In the genomic region with DNA sequence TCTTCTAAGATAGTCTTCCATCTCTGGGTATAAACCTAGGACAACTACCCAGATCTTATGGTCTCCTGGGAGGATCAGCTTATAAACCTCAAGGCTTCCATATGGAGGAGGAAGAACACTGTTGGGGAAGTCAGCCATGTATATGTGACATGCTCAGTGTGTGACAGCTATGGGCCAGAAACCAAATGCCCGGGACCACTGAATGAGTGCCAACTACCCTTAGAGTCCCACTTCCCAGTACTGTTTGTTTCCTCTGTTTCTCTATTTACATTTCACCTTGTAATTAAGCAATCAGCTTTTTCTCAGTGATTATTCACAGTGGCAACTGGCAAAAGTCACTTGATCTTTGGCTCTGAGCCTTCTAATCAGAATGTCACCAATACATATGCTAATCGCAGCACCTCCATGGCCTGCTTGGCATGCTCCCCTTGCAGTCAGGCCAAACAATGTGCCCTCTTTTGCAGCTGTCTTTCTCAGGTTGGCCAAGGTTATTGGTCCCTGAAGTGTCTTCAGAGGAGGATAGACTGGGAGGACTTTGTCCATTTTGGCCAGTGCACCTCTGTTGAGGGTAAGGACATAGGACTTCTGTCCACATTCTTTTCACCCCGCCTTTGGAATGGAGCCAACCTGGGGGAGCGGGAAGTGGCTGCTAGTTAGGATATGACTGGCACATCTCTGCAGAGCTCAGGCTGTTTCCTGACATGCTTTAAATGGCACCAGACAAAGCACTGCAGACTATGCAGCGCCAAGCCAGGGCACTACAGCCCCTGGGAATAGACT, we compare ENCODE assay signal across 16 mouse cellular contexts. TPM values are rescaled to one million over a fixed set of nuclear protein-coding genes. Genes with fewer than 3 reads are reported as not detected.
DNase-seq lines count a peak whose midpoint lies in the region; ATAC-seq and TF ChIP-seq lines count a peak whose summit lies in the region.
"Had no signal": no experiment of that assay in that cellular context is flagged by ENCODE, and none has a peak within 500 bp of the region (broad histone marks: within the 10 kb centered on the region; RNA-seq: fewer than 3 reads in every experiment).

No protein-coding gene starts in this region.

- intact Hi-C loops in gastrocnemius, adult 2 months (cut with DNase I): no loop called here

- TF ChIP-seq CTCF in gastrocnemius, adult 2 months (IDR thresholded peaks at IDR 0.05): no peak
- no peak for TF ChIP-seq CTCF in lung, embryonic 14.5 days (IDR thresholded peaks at IDR 0.05; ENCODE audit: low read depth)
- no peak for TF ChIP-seq CTCF in lung, postnatal 0 days (IDR thresholded peaks at IDR 0.05)
- TF ChIP-seq CTCF in thymus, adult 2 months (IDR thresholded peaks at IDR 0.05; ENCODE audit: borderline replicate concordance, control insufficient read depth, extremely low read depth, insufficient read depth, low read length, poor library complexity): no peak

- no peak overlapping the region for H3K4me2 ChIP-seq in lung, embryonic 14.5 days
- no peak overlapping the region for H3K4me2 ChIP-seq in lung, postnatal 0 days (replicated peaks; ENCODE audit: low read depth, low read length)
- H3K4me2 ChIP-seq in hindbrain, embryonic 14.5 days (replicated peaks): no peak overlapping the region

- no peaks in the 10 kb centered on the region for H3K9me3 ChIP-seq in lung, embryonic 14.5 days (ENCODE audit: low read depth, low read length)
- H3K9me3 ChIP-seq in lung, postnatal 0 days (ENCODE audit: low read length): no peaks in the 10 kb centered on the region
- H3K9me3 ChIP-seq in hindbrain, embryonic 14.5 days (ENCODE audit: control insufficient read depth, low read length): no peaks in the 10 kb centered on the region

- no peak overlapping the region for H3K9ac ChIP-seq in lung, embryonic 14.5 days
- H3K9ac ChIP-seq in lung, postnatal 0 days (replicated peaks; ENCODE audit: low read depth): no peak overlapping the region
- H3K9ac ChIP-seq in hindbrain, embryonic 14.5 days: no peak overlapping the region

- DNase-seq in gastrocnemius, adult 2 months: peak; percentile 14
- no peak for DNase-seq in gastrocnemius, postnatal 4 days (ENCODE audit: low spot score in 2 of 2)
- peak; percentile 2 for DNase-seq in lung, embryonic 14.5 days
- DNase-seq in lung, postnatal 0 days (ENCODE audit: low spot score): no peak
- peak; percentile 29 for DNase-seq in 416B (ENCODE audit: low read depth)
- DNase-seq in hindbrain, embryonic 14.5 days (ENCODE audit: low spot score): peak; percentile 52
- DNase-seq in thymus, adult 2 months: no peak
- no peak for DNase-seq in adrenal gland, postnatal 36 days
- DNase-seq: adrenal gland, adult 8-10 months; liver; thymus, postnatal 36 days had no signal

- no peaks in the 10 kb centered on the region for H3K27me3 ChIP-seq in lung, embryonic 14.5 days (ENCODE audit: insufficient read depth, low read length)
- no peaks in the 10 kb centered on the region for H3K27me3 ChIP-seq in lung, postnatal 0 days (replicated peaks; ENCODE audit: insufficient read depth, low read length)
- H3K27me3 ChIP-seq in hindbrain, embryonic 14.5 days (ENCODE audit: control insufficient read depth, insufficient read depth, low read length): no peaks in the 10 kb centered on the region
- H3K27me3 ChIP-seq in thymus, adult 2 months (ENCODE audit: control insufficient read depth, insufficient read depth, low read length): no peaks in the 10 kb centered on the region

- no peak for TF ChIP-seq POLR2A in thymus, adult 2 months (IDR thresholded peaks at IDR 0.05; ENCODE audit: control insufficient read depth, extremely low read depth, insufficient read depth, low read length, poor library complexity)

- no peak for TF ChIP-seq EP300 in lung, postnatal 0 days (IDR thresholded peaks at IDR 0.05)

- no peak overlapping the region for H3K27ac ChIP-seq in gastrocnemius, adult 2 months
- H3K27ac ChIP-seq in lung, embryonic 14.5 days (ENCODE audit: low read depth): no peak overlapping the region
- H3K27ac ChIP-seq in lung, postnatal 0 days (ENCODE audit: low read length): no peak overlapping the region
- no peak overlapping the region for H3K27ac ChIP-seq in hindbrain, embryonic 14.5 days
- H3K27ac ChIP-seq in thymus, adult 2 months (ENCODE audit: control insufficient read depth, insufficient read depth, low read length): no peak overlapping the region

- ATAC-seq in lung, embryonic 14.5 days (ENCODE audit: insufficient read depth): no peak; the same call in 1 of the 2 replicates
- no peak for ATAC-seq in lung, postnatal 0 days
- ATAC-seq in hindbrain, embryonic 14.5 days (ENCODE audit: low FRiP score): peak; percentile 88; the same call in 1 of the 2 replicates
- ATAC-seq: CD4-positive, CD25-positive, alpha-beta regulatory T cell, adult 4 months; intestine, embryonic 16.5 days; Patski had no signal

- H3K4me1 ChIP-seq in lung, embryonic 14.5 days (ENCODE audit: insufficient read depth): no peaks in the 10 kb centered on the region
- no peaks in the 10 kb centered on the region for H3K4me1 ChIP-seq in lung, postnatal 0 days (ENCODE audit: insufficient read depth, low read depth, low read length)
- no peaks in the 10 kb centered on the region for H3K4me1 ChIP-seq in hindbrain, embryonic 14.5 days (replicated peaks; ENCODE audit: control insufficient read depth, insufficient read depth, low read length)
- no peaks in the 10 kb centered on the region for H3K4me1 ChIP-seq in thymus, adult 2 months (replicated peaks; ENCODE audit: control insufficient read depth, insufficient read depth, low read length)

- no peak overlapping the region for H3K4me3 ChIP-seq in gastrocnemius, adult 2 months
- no peak overlapping the region for H3K4me3 ChIP-seq in lung, embryonic 14.5 days (ENCODE audit: low read depth, low read length)
- no peak overlapping the region for H3K4me3 ChIP-seq in lung, postnatal 0 days (ENCODE audit: low read depth, low read length)
- no peak overlapping the region for H3K4me3 ChIP-seq in hindbrain, embryonic 14.5 days (replicated peaks; ENCODE audit: low read length)
- H3K4me3 ChIP-seq in thymus, adult 2 months (ENCODE audit: control insufficient read depth, insufficient read depth, low read length): no peak overlapping the region

- 65% methylated on average over 5 of the region's 5 CpGs for WGBS in lung, embryonic 14.5 days
- 53% methylated on average over 5 of the region's 5 CpGs for WGBS in lung, postnatal 0 days
- WGBS in hindbrain, embryonic 14.5 days: 53% methylated on average over 5 of the region's 5 CpGs
- 74% methylated on average over 5 of the region's 5 CpGs for WGBS in thymus, adult 2 months

- H3K36me3 ChIP-seq in lung, embryonic 14.5 days (ENCODE audit: insufficient read depth): no peaks in the 10 kb centered on the region
- no peaks in the 10 kb centered on the region for H3K36me3 ChIP-seq in lung, postnatal 0 days (ENCODE audit: insufficient read depth, low read length)
- no peaks in the 10 kb centered on the region for H3K36me3 ChIP-seq in hindbrain, embryonic 14.5 days (replicated peaks; ENCODE audit: control insufficient read depth, insufficient read depth)
- H3K36me3 ChIP-seq in thymus, adult 2 months (ENCODE audit: control insufficient read depth, insufficient read depth, low read length): no peaks in the 10 kb centered on the region

RNA-seq across cellular contexts. Expression of a gene that starts 29.7 kb away (rescaled TPM):
- total RNA-seq in gastrocnemius, adult 2 months (2021): not detected
- total RNA-seq in gastrocnemius, postnatal 4 days (2021): under 1 TPM; 0.03 to 0.15 TPM
- polyA plus RNA-seq in lung, embryonic 14.5 days (2014; fragmentation: Nextera tagmentation; extraction: Ambion mirVana): 0.12 TPM in 1 of 2 replicates, not detected in the other
- polyA plus RNA-seq in lung, postnatal 0 days (2015; fragmentation: Nextera tagmentation; extraction: Ambion mirVana): not detected in 2 replicates
- 4.2 and 5.1 TPM in 2 replicates for polyA plus RNA-seq in hindbrain, embryonic 14.5 days (2014; fragmentation: Nextera tagmentation; extraction: Ambion mirVana)
- polyA plus RNA-seq in thymus, adult 2 months (2012; rRNA removed): 0.13 and 0.23 TPM in 2 replicates
- 1 to 10 TPM; 1.8 to 2.1 TPM for total RNA-seq in adrenal gland, postnatal 36 days (2021)
- total RNA-seq: granulocyte monocyte progenitor cell, adult 5-6 weeks; megakaryocyte progenitor cell, adult 5-6 weeks had no signal
- polyA plus RNA-seq: CD4-positive, CD25-positive, alpha-beta regulatory T cell, adult 4 months had no signal

Comparison
In these comparisons a context has a peak if more than half of its experiments do, and no peak if none do; other contexts are left out.
1. DNase-seq: peak in gastrocnemius, adult 2 months (single experiment), lung, embryonic 14.5 days (single experiment), 416B (single experiment) and hindbrain, embryonic 14.5 days (single experiment); none in gastrocnemius, postnatal 4 days (0 of 2), lung, postnatal 0 days (single experiment), thymus, adult 2 months (single experiment) and adrenal gland, postnatal 36 days (0 of 2).